Mouse (Mus musculus) right cerebral cortex, postnatal 25 days (tissue): ENCODE results near the gene Cand1.

Experiments
- DNase-seq: peaks from one replicate; pipeline ENCODE4 v3.0.0; 2022

Cand1 gene

DNA sequence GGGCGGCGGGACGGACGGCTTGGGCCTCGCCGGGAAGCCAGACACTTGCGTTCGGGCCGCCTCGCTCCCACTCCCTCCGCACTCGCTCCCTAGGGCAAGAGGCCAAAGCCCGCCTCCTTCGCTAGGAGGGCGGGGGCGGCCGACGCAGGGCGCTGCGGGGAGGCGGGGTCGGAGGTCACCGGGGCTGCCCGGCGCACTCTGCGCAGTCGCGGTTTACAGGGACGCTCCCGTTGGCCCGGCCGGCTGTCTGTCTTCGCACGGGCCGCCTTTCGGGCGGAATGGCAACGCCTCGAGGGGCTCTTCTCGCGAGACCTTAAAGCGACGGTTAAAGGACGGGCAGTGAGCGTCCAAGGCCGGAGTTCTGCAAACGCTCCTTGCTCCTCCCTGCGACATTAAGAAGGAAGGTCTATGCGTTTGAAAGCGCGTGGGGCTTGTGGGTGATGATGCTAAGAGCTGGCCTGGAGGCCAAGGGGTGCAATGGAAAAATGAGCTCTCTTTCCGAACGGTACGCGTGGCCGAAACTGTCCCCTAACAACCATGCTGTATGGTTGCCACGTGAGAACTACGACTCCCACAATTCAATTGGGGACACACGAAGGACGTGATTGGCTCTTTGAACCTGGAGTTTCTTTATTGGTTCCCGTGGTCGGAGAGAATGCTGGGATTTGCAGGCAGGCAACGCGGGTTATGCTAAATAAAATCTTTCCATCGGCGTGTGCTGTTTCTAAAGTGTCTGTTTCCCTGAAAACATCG lies at the start of gene Cand1:
Cand1 (minus strand) TSS at position 87 of the 753 bp plus-strand sequence.
- peak; percentile 100 for DNase-seq

DNA sequence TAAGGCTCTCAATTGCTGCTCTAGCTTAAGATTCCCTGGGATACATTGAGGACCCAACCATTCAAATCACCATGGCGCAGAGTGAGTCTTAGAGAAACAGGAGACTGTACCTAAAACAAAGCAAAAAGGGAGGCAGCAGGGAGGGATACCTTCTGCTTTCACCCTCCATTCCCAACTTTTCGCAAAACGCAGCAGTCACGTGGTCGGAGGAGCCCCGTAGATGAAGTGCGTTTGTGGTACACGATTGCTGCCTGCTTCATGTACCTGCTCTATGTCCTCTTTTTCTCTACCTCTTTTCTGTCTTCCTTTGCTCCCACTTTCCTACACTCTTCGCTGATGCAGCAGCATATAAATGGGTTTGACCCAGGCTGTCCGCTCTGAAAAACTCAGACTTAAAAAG lies 39.0 kb upstream of the Cand1 start:
- no peak for DNase-seq

DNA sequence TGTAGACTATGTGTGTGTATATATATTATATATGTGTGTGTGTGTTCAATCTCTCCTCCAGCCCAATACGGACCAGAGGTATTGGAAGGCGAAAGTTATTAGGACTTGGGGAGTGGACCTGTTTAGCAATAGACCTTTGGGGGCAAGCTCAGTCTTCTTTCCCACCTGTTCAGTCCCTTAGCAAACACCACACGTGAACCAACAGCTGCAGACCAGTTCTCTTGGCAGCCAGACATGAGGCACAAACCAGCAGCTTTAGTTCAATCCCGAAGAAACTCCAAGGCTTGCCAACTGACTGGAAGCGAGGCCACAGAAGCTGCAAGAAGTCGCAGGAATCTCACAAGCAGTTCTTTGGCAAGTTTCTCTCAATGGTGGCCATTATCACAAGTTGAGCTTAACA lies 34.5 kb upstream of the Cand1 start:
- no peak for DNase-seq

DNA sequence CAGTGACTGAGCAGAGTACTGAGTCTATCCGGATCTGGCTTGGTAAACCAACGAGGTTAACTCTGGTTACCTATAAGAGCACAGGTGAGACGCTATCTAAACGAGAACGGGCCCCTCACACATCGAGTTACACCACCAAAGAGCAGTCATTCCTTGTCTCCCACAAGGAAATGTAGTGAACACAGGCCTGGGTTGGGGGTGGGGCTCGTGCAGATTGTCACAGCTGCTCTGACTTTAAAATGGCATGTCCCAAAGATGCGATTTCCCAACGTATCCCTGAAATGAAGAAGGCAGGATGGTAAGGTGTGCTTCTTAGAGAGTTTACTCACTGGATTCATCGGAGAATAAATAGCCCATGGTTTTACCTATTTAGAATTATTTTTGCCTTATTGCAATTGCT lies 32.7 kb upstream of the Cand1 start:
- no peak for DNase-seq

DNA sequence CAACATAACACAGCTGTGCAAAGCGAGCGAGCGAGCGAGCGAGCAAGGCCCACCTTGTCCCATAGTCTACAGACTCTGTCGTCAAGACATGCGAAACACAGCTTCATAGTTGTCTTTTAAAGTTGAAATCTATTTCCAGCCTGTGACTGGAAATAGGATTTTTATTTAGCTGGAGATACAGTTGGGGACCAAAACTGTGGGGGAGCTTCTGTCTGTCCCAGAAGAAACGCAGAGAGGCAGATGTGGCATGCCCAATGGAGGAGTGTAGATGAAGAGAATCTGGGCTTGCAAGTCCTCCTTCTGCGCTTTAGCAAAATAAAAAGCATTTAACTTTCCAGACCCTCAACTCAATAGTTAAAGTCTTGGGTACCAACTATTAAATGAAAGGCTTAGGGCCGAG lies 32.1 kb upstream of the Cand1 start:
- no peak for DNase-seq

DNA sequence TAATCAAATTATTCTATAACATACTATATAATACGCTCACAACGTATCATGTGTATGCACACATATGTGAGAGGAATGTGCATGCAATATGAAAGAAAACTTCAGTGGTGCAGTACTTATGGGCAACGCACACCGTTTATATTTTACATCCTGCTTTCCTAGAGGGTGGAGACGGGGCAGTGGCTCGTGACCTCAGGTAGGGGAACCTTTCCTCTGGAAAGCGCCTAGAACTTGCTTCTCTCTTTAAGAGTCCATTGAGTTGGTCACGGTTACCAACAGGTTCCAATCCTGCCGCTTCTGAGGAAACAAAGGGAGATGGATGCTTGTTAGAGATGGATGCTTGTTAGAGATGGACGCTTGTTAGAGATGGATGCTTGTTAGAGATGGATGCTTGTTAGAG lies 31.2 kb upstream of the Cand1 start:
- no peak for DNase-seq

DNA sequence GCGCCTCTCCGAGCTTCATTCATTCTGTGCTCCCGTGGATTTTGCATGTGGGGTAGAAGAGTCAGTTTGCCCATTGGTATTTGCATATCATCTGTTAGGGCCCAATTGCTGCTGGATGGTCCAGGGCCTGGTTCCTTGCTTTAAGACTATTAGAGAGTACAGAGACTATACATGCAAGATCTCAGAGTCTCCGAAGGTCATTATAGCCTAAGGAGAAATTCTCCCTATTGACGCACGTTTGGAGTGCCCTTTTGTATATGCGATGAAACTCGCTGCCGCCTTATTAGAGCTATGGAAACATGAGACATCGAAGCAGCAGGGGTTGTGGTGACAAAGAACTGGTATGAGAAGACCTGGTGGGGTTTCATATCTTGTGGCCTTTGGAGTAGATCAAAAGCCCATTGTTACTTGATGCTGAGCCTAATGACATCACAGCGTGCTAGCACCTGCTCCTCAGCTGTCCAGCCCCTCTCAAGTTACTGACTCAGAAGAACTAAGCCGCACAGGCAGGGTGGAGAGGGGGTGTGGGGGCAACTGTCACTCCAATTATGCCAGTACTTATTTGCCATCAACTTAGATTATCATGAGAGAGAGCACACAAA lies 30.6 kb upstream of the Cand1 start:
- no peak for DNase-seq

DNA sequence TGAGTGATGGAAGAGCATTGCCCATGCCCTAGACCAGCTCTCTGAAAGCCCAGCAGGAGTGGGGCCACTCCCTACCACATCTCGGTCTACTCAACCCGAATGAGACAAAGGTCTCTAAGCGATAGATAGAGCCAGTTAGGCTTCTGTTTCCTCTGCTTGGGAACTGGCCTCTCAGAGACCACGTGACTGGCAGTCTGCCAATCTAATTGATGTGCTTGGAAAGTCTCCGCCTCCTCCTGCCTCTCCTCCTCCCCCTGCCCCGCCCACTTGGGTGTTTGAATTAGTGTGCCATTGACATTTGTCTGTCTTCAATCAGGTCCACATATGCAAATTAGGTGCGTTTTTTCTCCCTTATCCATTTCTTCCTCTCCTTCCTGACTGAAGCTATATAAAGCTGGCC lies 24.9 kb upstream of the Cand1 start:
- no peak for DNase-seq

DNA sequence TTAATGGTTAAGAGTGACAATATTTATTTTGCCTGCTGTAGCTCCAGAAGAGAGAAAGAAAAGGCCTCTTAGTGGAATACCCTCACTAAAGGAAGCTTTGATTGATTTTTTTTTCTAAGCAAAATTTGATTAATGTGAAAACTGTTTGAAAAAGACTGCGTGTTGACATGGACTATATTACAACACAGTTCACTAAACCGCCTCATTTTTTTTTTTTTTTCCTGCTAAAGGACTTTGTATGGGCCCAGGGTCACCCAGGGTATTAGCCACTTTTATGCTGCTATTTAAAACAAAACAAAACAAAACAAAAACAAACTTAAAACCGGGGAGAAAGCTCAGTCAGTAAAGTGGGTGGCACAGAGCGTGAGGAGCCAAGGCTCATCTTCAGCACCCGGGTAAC lies 23.0 kb upstream of the Cand1 start:
- no peak for DNase-seq

DNA sequence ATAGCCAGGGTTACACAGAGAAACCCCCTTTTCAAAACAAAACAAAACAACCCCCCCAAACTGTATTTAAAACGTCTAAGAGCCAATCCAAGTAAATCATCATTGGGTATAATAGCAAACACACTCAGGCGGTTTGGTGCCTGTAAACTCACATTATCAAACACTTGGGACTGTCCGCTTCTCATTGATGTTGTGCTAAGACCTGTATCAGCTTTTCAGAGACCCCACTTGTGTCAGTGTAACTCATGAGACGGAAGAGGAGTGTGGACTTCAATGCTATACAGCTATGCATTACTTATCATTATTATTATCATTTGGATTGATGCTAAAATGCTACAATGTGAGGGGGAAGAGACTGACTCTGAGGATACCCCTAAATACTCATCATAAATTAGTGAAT lies 18.0 kb upstream of the Cand1 start:
- no peak for DNase-seq

DNA sequence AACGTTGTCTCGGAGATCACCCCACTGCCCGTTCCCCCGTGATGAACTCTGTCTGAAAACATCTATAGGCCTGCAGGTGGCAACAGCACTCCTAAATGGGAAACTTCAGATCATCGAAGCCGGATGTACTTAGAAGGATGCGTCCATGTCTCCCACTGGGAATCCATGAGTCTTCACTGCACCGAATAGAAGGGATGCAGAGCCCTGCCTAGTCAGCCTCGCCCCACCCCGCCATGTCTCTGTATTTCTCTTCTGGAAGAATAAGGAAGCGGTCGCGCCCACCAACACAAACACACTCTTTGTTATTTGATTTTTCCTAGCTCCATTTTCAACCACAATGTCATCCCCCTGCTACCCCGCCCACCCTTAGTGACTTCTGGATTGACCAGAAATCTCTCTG lies 4.3 kb upstream of the Cand1 start:
- DNase-seq, result no peak

DNA sequence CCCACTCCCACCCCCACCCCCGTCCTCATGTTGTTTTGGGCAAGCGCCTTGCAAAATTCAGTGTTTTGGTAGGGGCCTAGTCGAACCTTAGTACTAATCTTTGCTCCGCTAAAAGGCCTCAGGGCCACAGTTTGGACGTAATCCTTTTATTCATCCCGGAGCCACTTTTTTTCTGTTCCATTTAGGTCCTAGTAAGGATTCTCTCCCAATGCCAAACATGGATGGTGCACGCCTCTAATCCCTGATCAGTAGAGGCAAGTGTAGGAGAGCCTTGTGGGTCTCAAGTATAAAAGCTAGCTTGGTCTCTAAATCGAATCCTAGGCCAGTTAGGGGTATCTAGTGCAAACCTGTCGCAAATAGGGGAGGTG lies 851 bp upstream of the Cand1 start:
- no peak for DNase-seq

DNA sequence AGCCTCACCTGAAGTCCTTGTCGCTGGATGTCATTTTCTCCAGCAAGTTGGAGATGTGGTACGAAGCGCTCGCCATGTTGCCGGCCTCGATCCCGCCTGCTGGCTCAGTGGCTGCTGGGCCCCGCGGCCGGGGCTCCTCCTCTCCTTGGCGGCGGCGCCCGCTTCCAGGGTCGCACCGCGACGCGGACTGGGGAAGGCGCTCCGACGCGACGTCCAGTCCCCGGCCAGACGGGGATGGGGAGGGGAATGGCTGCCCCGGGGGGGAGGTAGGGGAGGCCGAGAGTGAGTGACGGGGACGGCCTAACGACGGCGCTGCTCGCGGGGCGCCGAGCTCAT lies 254 bp downstream of the Cand1 start:
- DNase-seq, result no peak

DNA sequence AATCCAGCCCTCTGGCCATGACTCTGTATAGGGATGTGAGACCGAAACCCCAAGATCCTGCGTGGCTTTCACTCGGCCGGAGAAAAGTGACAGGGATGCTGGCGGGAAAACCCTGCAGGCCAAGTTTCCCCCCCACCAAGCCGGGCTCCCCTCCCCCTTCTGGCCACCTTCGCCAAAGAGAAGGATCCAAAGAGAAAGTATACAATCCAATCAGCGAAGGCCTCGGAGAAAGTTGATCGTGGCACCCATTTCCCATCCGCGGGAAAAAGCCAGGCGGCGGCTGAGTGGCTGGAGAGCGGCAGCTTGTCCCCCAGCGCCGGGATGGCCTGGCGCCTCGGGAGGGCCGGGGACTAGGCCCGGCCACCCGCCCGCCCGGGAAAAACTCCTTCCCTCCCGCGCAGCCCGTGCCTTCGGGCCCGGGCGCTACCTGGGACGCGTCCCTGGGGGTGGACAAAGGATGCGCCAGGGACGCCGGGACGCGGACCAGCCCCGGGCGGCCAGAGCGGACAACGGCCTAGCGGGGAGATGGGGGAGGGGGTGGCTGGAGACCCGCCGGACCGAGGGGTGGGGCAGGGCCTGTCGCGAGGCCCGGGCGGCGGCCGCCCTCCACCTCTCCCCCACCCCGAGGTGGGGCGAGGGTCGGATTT lies 747 bp downstream of the Cand1 start:
- DNase-seq, result peak; percentile 53

DNA sequence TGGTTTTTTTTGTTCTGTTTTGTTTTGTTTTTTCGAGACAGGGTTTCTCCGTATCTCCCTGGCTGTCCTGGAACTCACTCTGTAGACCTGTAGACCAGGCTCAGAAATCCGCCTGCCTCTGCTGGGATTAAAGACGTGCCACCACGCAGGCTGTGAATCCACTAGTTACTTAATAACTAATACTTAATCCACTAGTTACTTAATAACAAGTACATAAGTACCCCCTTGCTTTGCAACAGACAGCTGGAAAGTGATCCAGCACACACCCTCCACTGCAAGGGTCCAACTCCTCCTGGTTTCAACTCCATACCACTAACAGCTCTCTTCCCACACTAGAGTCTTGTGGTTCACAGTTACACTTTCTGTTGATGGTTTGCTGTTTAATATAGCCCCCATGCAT lies 8.3 kb downstream of the Cand1 start:
- DNase-seq, result no peak

DNA sequence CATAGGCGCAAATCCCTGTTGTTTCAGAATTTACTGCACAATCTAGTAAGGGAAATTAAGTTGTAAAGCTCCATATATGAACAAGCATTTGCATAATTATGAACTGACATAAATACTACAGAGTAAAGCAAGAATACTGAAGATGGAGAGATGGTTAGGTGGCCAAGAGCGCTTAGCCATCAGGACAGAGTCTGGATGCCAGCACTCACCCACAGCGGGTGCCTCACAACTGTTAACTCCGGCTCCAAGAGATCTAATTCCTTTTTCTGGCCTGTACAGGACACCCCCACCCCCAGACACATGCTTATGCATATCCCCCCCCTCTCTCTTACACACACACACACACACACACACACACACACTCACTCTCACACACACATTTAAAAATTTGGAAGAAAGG lies 9.2 kb downstream of the Cand1 start:
- no peak for DNase-seq

DNA sequence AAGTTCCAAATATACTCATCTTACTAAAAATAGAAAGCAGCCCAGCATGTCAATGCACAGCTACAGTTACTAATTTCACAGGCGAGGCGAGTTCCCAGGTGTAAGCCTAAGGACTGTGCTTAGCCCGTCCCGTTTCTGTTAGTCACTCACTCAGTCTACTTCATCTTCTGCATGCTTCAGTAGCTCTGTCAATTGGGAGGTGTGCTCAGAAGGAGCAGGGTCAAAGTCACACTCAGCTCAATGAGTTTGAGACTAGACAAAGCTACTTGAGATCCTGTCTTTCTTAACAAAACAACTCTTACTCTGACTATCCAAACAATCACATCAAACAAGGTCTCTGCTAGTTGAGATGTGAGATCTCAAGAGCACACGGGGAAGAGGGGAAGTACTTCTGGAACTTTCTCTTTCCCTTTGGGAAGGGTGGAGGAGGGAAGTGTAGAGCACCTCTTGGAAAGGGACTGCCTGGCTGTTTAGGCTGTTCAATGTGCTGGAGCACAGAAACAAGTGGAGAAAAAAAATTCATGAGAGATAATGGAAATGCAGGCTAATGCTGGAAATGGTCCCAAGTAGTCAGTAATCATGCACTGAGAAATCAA lies 9.7 kb downstream of the Cand1 start:
- no peak for DNase-seq

DNA sequence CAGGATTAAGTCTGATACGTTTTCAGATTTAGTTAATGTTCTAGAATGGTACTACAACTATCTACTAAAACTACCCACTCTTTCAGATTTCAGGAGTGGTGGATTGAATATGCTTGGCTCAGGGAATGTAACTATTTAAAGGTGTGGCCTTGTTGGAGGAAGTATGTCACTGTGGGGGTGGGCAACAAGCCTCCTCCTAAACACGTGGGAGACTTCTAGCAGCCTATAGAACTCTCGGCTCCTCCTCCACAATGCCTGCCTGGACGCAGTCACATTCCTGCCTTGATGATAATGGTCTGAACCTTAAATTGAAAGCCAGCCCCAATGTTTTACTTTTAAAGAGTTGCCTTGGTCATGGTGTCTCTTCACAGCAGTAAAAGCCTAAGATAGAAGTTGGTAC lies 16.2 kb downstream of the Cand1 start:
- DNase-seq, result no peak

DNA sequence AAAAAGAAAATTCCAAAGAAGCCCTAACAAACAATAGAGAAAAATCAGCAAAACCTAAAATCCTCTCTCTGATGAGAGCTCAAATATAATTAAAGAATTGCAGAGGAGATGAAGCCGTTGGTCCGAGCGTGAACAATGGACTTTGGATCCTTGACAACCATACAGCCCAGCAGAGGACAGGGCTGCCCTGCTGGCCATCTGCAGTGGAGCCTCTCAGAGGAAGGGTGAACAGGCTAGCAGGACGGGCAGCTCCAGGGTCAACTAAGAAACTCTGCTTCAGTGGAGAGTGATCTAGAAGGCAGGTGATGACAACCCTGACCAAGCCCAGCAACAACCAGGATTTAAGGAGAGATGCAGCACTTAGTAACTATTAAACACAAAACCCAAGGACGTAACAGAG lies 18.2 kb downstream of the Cand1 start:
- DNase-seq, result no peak

DNA sequence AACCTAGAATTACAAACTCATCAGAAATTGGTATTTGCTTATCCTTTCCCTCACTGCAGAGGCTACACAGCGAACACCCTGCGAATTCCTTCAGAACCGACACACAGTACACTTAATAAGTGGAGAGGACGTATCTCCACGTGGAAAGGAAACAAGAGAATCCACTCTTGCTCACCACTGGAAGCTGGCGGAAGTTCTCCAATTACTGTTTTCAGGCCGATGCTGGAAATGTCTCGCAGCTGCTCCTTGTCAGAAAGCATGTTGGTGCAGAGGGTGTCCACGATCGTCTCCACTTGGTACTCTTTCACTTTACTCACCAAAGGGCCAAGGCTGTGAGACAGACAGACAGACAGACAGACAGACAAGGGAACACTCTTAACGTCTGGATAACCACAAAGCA lies 20.4 kb downstream of the Cand1 start:
- DNase-seq, result no peak

DNA sequence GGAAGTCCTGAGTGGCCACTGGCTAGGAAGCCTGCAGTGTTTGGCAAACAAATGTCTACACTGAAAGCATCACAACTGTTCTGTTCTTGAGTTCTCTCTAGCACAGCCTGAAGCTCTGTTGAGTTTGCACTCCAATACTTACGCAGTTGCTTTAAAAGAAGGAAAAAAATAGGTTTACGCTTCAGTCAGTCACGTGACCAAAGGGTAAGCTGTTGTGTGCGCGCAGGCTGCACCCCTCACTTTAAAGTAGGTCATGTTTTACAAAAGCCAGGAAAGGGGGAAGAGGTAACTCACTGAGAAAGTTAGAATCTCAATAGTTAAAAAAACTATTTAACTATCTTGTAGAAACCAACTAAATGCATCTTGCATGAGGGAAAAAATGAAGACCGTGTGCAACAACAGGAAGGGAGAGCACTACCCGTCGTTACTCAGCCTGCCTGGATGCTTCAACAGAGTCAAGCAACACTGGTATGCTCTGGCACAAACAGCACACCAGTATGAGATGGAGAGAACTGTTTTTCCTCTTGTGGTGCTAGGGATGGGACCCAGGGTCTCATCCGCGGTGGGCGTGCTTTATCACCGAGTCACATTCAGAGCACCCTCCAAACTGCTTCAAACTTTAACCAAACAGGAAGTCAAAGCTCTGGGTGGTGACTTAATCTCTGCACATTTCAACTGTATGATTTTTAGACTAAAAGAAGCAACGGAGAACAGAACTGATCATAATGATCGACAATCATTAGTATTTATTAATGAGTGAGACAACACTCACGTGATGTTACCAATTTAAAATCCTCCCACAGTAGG lies 21.4 kb downstream of the Cand1 start:
- DNase-seq, result no peak

DNA sequence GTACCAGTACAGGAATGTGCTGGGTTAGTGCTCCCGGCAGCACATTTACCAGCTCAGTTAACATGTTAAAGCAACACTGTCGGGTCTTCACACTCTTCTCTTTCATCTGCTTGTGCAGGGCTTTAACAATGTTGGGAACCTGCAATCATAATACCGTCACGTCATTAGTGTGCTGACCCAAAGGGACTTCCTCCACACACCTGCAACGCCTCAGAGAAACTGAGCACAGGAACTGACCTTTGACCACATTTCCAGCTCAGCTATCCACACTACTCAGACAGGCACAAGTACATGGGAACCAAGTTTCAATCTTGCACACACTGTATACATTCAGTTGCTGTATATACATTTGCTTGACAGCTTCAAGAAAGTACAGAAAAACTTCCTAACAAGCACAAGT lies 27.4 kb downstream of the Cand1 start:
- no peak for DNase-seq

DNA sequence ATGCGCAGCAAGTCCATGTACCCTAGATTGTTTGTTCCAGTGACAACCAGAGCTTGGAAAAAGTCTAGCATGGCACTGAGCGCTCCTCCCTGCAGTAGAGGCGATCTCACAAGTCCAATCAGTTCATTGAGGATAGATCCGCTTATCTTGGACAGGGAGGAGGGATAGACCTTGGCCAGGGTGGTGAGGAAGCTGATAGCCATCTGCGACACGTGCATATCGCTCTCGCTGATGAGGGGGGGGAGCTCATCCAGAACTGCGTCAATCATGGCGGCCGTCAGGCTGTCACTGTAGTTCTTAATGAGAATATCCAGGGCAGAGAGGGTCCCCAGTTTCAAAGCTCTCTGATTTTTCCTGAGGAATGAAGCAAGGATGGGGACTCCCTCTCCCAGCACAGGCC lies 28.6 kb downstream of the Cand1 start:
- no peak for DNase-seq
